Mouse (Mus musculus): ENCODE measurements around the gene Anp32a. TPM values are rescaled to one million over a fixed set of nuclear protein-coding genes. Genes with fewer than 3 reads are reported as not detected.

Anp32a gene
- polyA plus RNA-seq, 1 experiment from 2014 or later: 220 TPM

- Histone ChIP-seq H3K4me3 (ENCODE audit: low read depth, low read length) (no peak overlapping the region), H3K9ac (ENCODE audit: low read depth, low read length) (no peak overlapping the region), H3K9me3 (ENCODE audit: control insufficient read depth, low read length) (no peaks in the 10 kb centered on the region), H3K27ac (ENCODE audit: low read depth, low read length) (no peak overlapping the region), H3K4me1 (replicated peaks; ENCODE audit: control insufficient read depth, insufficient read depth, low read length) (peaks cover 3% of the 10 kb centered on the region; the same call in 1 of the 2 replicates), H3K36me3 (ENCODE audit: control insufficient read depth, insufficient read depth, low read length) (peaks cover 3% of the 10 kb centered on the region; the same call in 1 of the 2 replicates), H3K27me3 (ENCODE audit: control insufficient read depth, insufficient read depth, low read length) (no peaks in the 10 kb centered on the region), H3K4me2 (replicated peaks; ENCODE audit: low read depth, low read length) (no peak overlapping the region)
- WGBS: 67% methylated on average over 5 of the region's 5 CpGs
- DNase-seq (ENCODE audit: low spot score): no peak
- no peak for ATAC-seq (ENCODE audit: low FRiP score)
Measured at GRCm38 (mm10) chr9:62425265-62425664, 84.2 kb downstream of the Anp32a start.

- ATAC-seq (ENCODE audit: low FRiP score) (no peak), DNase-seq (ENCODE audit: low spot score) (no peak)
- Histone ChIP-seq H3K4me1 (replicated peaks; ENCODE audit: control insufficient read depth, insufficient read depth, low read length) (no peaks in the 10 kb centered on the region), H3K36me3 (ENCODE audit: control insufficient read depth, insufficient read depth, low read length) (peaks cover 8% of the 10 kb centered on the region; the same call in 1 of the 2 replicates), H3K27ac (ENCODE audit: low read depth, low read length) (no peak overlapping the region), H3K4me3 (ENCODE audit: low read depth, low read length) (no peak overlapping the region), H3K9ac (ENCODE audit: low read depth, low read length) (no peak overlapping the region), H3K4me2 (replicated peaks; ENCODE audit: low read depth, low read length) (no peak overlapping the region), H3K9me3 (ENCODE audit: control insufficient read depth, low read length) (no peaks in the 10 kb centered on the region), H3K27me3 (ENCODE audit: control insufficient read depth, insufficient read depth, low read length) (no peaks in the 10 kb centered on the region)
- 83% methylated on average over 19 of the region's 19 CpGs for WGBS
Measured at GRCm38 (mm10) chr9:62426021-62426420, 84.9 kb downstream of the Anp32a start.

GRCm38 (mm10) chr9:62426531-62426930, 85.4 kb downstream of the Anp32a start:
- WGBS: 96% methylated on average over 6 of the region's 6 CpGs
- Histone ChIP-seq H3K9ac (ENCODE audit: low read depth, low read length) (no peak overlapping the region), H3K4me3 (ENCODE audit: low read depth, low read length) (no peak overlapping the region), H3K27ac (ENCODE audit: low read depth, low read length) (no peak overlapping the region), H3K9me3 (ENCODE audit: control insufficient read depth, low read length) (no peaks in the 10 kb centered on the region), H3K27me3 (ENCODE audit: control insufficient read depth, insufficient read depth, low read length) (no peaks in the 10 kb centered on the region), H3K4me1 (replicated peaks; ENCODE audit: control insufficient read depth, insufficient read depth, low read length) (no peaks in the 10 kb centered on the region), H3K4me2 (replicated peaks; ENCODE audit: low read depth, low read length) (no peak overlapping the region), H3K36me3 (ENCODE audit: control insufficient read depth, insufficient read depth, low read length) (peaks cover 8% of the 10 kb centered on the region; the same call in 1 of the 2 replicates)
- ATAC-seq (ENCODE audit: low FRiP score) (no peak), DNase-seq (ENCODE audit: low spot score) (no peak)

GRCm38 (mm10) chr9:62427010-62427409, 85.9 kb downstream of the Anp32a start:
- Histone ChIP-seq H3K27ac (ENCODE audit: low read depth, low read length) (no peak overlapping the region), H3K9me3 (ENCODE audit: control insufficient read depth, low read length) (no peaks in the 10 kb centered on the region), H3K4me3 (ENCODE audit: low read depth, low read length) (no peak overlapping the region), H3K4me1 (replicated peaks; ENCODE audit: control insufficient read depth, insufficient read depth, low read length) (no peaks in the 10 kb centered on the region), H3K27me3 (ENCODE audit: control insufficient read depth, insufficient read depth, low read length) (no peaks in the 10 kb centered on the region), H3K9ac (ENCODE audit: low read depth, low read length) (no peak overlapping the region), H3K36me3 (ENCODE audit: control insufficient read depth, insufficient read depth, low read length) (peaks cover 8% of the 10 kb centered on the region; the same call in 1 of the 2 replicates), H3K4me2 (replicated peaks; ENCODE audit: low read depth, low read length) (no peak overlapping the region)
- WGBS: 90% methylated on average over 8 of the region's 8 CpGs
- DNase-seq (ENCODE audit: low spot score) (no peak), ATAC-seq (ENCODE audit: low FRiP score) (no peak)

Other genes with a start within 250 kb of the Anp32a start
- 21.3 and 23.7 TPM in 2 replicates for gene Glce, start 218.6 kb upstream of the Anp32a start, polyA plus RNA-seq (2014; fragmentation: Nextera tagmentation; extraction: Ambion mirVana)
- gene Spesp1, start 59.1 kb upstream of the Anp32a start, polyA plus RNA-seq (2014; fragmentation: Nextera tagmentation; extraction: Ambion mirVana): not detected in 2 replicates
- gene Coro2b, start 195.8 kb downstream of the Anp32a start, polyA plus RNA-seq (2014; fragmentation: Nextera tagmentation; extraction: Ambion mirVana): 19.5 and 20.5 TPM in 2 replicates